Mouse (Mus musculus) left cerebral cortex, postnatal 4 days (tissue): ENCODE measurements around the gene Emc8. TPM values are rescaled to one million over a fixed set of nuclear protein-coding genes. Genes with fewer than 3 reads are reported as not detected.

Experiments
- DNase-seq: peaks from one replicate; pipeline ENCODE4 v3.0.0-alpha.2; 2022
- intact Hi-C: fragments of 180-260 bp; cut with DNase I; formaldehyde crosslinking; loops from one replicate; pipeline ENCODE4 v1.15.1; 2025
- total RNA-seq, 2 experiments: library from RNA; stranded (reverse); gene quantifications; 2 replicates each; pipeline ENCODE4 v1.2.3; 2021

Emc8 gene
- total RNA-seq, 2 experiments from 2014 or later: 68.7 to 69.7 TPM

DNA sequence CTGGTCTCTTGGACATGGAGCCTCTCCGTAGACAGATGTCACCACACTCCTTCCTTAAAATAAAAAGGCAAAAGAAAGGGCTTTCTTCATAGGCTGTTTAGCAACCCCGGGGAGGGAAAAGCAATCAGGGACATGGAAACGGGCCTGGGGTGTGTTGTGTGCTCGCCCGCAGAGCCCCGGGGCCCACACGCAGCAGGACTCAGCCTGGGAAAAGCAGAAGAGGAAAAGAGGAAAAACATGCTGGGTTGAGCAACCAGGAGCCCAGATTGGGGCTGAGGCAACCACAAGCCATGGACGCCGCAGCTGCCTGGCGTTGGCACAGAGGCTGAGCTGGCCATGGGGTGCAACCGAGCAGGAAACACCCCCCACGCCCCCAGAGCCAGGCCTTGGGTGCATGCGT lies 17.7 kb upstream of the Emc8 start:
- no peak for DNase-seq
- intact Hi-C loops: no loop called here

DNA sequence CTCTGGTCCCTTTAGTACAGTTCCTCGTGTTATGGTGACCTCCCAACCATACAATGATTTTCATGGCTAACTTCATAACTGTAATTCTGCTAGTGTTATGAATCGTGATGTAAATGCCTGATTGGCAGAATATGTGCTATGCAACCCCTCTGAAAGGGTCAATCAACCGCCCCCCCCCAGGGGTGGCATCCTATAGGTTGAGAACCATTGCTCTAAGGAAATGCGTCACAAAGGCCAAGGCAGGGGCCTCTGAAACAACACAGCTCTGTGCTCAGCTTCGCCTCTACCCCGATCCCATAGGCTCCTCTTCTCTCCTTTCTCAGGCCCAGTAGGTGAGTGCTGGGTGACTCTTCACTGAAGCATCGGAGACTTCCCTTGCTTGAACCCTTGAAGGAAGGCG lies 17.2 kb upstream of the Emc8 start:
- intact Hi-C loops: no loop called here
- DNase-seq: no peak

DNA sequence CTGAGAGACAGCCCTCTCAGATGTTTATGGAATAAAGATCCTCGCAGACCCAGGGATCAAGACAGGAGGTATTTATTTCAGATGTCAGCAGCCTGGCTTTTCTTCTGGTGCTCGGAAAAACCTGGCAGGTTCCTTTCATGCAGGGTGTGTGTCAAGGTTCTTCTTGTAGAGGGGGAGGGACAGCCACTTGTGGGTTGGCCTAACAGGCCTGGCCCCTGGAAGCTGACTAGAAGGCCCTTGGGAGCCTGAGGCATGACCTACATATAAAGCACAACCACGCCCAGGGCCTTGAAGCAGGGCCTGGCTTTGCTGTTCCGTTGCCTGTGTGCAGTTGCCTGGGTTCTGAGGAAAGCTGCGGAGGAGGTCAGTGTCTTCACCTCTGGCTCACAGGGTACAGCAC lies 16.7 kb upstream of the Emc8 start:
- intact Hi-C loops: no loop called here
- DNase-seq: no peak

DNA sequence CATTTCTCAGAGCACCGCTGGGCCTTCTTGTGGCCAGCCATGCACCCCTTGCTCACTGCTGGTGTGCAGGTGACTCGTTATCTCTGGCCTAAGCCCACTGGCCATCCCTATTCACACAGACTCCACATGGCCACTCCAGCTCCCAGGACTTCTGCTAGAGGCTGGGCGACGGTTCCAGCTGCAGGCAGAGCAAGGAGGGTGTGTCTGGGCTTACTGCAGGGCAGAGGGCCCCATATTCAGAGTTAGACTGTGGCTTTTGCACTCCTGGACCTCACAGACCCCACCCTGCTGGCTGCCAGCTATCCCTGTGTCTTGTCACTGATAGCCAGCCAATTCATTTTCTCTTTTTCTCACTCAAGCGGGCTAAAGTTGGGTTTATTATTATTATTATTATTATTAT lies 15.7 kb upstream of the Emc8 start:
- no peak for DNase-seq
- intact Hi-C loops: loop anchor here (5.0 kb wide), 1 partner anchor 408 kb away; no protein-coding TSS in a partner anchor

DNA sequence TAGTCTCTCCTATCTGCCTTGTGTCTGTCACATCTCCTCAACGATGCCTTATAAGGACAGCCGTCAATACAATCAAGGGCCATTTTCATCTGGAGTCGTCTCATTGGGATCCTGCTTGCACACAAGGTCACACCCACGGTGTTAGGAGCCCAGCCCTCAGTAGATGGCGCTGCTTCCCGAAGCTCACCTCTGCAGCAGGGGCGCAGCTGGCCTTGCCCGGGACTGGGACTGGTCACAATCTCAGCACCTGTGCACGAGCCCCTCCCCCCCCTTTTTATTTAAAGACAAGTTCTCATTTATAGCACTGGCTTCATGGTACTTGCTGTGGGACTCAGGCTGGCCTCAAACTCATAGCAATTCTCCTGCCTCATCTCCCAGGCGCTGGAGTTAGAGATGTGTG lies 15.2 kb upstream of the Emc8 start:
- DNase-seq: peak; percentile 76
- intact Hi-C loops: loop anchor here (5.0 kb wide), 1 partner anchor 409 kb away; no protein-coding TSS in a partner anchor

DNA sequence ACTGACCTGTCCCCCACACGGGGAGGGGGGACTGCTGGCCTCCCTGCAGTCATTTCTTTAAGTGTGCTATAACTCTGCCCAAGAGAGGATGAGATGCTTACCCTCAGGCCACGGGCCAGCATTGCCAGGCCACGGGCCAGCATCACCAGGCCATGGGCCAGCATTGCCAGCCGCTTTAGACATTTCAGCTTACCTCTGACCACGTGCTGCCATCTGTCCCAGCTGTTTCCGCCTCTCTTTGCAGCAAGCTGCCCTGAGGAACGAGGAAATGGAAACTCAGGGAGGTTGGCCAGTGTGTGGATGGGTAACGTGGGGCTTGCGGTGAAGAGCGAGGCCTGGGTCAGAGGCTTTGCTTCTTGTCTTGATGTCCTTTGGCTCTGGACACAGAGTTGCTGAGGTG lies 12.7 kb upstream of the Emc8 start:
- no peak for DNase-seq
- intact Hi-C loops: loop anchor here (5.0 kb wide), 1 partner anchor 411 kb away; no protein-coding TSS in a partner anchor

DNA sequence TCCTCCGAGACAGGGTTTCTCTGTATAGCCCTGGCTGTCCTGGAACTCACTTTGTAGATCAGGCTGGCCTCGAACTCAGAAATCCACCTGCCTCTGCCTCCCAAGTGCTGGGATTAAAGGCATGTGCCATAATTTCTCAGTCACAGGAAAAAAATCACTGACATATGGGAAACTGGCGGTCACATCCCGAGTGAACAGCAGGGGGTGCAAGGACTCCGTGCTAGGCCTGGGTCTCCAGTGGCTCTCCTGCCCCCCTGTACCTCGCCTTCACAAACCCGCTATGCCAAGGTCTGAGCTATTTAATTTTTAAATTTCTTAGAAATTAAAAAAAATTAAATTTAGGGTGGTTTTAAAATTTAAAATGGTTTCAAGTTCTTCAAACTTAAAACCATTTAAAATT lies 12.0 kb upstream of the Emc8 start:
- peak; percentile 57 for DNase-seq
- intact Hi-C loops: loop anchor here (5.0 kb wide), 1 partner anchor 412 kb away; no protein-coding TSS in a partner anchor

DNA sequence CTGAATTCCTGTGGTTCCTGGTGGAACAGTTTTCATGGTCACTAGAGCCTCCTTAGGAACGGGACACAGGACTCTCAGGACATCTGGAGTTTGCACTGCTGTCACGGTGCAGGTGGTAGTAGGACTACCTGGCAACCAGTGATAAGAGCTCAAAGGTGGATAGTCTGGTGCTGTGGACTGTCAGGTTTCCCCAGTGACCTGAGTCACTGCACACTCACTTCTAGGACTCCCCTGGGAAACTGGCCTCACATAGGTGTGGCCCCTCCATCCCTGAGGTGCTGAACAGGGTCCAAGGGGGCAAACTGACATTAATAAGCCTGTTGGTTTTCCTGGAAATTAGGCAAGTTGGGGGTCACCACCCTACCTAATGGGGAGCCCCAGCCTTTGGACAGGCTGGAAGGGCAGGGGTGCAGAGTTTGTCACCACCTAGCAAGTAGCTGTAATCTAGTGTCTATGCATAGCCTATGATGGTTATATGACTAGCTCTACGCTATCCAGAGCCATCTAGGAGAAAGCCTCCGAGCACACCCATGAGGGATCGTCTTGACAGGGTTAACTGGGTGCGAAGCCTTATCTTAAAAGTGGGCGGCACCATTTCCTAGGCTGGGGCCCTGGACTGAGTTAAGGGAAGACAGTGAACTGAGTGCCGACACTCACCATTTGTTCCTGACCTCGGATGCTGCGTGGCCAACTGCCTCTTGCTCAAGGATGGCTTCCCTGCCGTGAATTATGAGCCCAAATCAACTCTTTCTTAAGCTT lies 11.4 kb upstream of the Emc8 start:
- no peak for DNase-seq
- intact Hi-C loops: loop anchor here (2.0 to 5.0 kb wide), 2 partner anchors 117 to 412 kb away; no protein-coding TSS in a partner anchor

DNA sequence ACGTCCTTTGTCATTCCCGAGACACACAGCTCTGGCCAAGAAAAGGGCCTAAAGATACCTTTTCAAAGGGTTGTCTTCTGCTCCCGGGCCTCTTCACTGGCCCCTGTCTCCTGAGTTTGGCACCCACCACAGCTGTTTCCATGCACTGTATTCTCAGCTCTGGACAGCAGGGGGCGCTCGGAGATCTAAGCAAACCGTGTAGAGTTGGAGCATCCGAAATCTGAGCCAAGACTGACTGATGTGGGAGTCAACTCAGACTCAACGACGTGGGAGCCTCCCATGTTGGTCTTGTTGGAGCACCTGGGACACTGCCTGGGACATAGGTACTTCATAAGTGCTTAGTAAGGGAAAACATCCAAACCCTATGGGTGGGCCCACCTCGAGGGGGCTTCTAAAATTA lies 10.1 kb upstream of the Emc8 start:
- DNase-seq: peak; percentile 93
- intact Hi-C loops: loop anchor here (2.0 kb wide), 1 partner anchor 118 kb away; no protein-coding TSS in a partner anchor

DNA sequence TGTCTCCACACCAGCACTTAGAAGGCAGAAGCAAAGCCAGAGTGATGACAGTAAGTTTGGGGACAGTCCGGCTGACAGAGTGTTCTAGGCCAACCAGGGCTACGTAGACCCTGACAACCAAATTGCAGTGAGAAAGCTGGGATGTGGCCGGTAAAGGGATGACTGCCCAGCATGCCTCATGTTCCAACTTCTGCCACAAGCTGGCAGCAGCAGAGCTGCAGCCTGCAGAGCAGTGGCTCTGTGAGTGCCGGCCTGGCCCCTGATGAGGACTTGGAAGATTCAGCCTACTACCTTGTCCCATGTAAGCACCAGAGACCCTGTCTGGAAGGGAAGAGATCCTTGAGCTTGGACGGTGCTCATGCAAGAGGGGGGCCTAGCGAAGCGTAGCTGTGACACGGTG lies 7.3 kb upstream of the Emc8 start:
- intact Hi-C loops: no loop called here
- DNase-seq: no peak

DNA sequence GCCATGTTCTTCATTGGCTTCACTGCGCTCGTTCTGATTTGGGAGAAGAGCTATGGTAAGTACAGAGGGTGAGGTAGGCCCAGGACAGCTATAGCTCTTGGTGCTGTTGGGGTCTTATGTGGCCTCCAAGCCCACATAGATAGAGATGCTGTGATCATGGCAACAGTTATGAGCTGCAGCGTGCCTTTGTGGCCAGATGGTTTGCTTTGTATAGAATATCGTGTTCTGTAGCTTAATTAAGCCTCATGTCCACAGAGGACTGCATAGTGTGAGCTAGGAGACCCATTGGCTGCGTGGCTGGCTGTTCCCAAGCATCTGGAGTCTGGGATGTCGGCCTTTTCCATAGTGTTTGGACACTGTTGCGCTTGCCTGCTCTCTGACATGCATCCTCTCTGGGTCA lies 4.9 kb upstream of the Emc8 start:
- intact Hi-C loops: no loop called here

DNA sequence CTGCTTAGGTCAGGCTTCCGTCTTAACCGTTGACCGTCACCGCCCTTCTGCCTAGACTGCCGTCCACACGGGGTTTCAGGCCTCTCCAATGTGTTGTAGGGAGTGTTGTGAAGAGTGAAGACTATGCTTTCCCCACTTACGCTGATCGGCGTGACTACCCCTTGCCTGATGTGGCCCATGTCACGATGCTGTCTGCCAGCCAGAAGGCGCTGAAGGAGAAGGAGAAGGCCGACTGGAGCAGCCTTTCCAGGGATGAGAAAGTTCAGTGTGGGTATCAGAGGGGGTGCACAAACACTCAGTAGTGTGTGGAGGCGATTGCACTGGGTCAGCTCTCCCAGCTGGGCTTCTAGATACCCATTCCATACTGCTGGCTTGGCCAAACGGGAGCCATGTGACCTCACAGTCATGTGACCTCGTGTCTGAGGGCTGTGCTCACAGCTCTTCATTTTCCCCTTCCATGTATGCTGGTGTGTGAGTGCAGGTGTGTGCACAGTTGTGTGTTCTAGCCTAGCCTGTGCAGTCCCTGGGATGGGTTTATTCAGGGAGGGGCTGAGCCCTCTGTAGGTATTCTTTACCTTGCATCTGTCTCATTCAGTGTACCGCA lies 4.4 kb upstream of the Emc8 start:
- intact Hi-C loops: no loop called here
- DNase-seq: no peak

More for the DNA sequence above, 4.9 kb upstream of the Emc8 start:
- no peak for DNase-seq

DNA sequence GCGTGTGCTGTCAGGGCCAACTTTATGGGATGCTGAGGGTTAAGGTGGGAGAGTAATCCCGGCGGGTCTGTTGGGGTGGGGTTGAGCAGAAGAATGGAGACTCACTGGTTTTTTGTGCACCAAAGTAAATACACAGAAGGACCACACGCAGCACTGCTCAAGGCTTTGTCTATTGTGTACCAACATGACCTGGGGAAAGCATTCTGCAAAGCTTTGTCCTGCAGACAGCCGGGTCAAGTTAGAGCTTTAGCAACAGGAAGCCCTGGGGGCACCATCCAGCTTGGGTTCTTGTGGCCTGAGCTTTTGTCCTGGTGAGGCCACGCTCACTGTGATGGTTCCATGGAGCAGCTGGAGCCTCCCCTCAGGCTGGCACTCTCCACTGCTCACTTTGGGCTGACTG lies 3.4 kb upstream of the Emc8 start:
- no peak for DNase-seq
- intact Hi-C loops: no loop called here

DNA sequence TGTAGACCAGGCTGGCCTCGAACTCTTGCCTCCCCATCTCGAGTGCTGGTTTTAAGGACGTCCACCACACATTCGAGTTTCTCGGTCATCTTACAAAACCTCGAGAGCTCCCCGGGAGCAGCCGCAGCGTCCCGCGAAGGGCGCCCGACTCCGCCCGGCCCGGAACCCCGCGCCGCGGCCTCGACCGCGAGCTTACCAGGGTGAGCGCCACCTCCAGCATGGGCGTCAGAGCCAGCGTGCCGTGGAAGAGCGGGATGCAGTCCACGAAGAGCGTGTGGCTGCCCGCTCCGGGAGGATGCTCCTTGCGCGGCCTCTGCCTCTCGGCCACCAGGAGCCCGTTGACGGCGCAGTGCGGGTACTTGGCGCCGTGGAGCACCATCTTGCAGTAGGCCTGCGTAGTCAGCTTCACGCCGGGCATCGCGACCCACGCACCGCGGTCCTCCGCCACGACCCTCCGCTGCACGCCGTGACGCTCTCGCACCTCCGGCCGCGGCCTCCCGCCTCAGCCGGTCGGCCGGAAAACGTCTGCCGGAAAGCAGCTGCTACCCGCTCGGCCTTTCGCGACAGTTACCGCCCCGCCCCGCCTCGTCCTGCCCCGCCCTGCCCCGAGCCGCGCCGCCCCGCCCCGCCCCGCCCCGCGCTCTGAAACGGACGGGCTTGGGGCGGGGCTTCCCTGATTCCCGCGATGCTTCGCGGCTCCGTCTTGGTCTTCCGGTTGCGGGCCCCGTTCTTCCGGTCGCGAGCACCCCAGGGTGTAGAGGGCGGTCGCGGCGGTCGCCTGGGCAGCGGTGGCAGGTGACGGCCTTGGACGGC lies 606 bp downstream of the Emc8 start, which contains the start of the genes Gm27021 and Cox4i1:
Gm27021 (minus strand) TSS at position 519 of the 813 bp plus-strand sequence.
Cox4i1 (plus strand) TSS at position 662 of the 813 bp plus-strand sequence.
- DNase-seq: peak; percentile 97
- intact Hi-C loops: no loop called here

DNA sequence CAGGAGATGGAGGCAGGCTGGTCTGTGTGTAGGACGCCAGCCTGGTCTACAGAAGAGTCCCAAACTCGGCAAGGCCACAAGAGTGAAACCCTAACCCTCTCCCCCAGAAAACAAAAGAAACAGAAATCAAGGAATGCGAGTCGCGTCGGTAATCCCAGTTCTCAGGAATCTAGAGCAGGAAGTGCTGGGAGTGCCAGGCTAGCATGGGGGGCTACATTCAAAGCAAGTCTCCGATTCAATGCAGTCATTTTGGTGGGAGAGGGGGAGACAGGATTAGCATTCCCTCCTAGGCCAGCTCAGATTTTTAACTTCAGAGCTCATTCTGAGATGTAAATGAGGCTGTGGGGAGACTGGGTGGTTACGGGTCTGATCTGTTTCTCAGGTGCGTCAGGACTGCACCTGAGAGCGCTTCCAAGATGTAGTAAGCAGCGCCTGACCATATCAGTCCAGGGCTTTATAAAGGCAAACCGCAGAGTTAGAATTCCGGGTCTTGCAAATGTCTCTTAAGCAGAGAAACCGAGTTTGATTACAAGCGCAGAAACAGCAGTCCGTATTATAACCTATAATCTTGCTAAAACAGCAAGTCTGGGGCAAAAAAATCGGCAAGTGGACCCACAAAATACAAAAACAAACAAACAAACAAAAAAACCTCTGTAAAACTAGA lies 1.4 kb downstream of the Emc8 start:
- intact Hi-C loops: no loop called here
- no peak for DNase-seq

DNA sequence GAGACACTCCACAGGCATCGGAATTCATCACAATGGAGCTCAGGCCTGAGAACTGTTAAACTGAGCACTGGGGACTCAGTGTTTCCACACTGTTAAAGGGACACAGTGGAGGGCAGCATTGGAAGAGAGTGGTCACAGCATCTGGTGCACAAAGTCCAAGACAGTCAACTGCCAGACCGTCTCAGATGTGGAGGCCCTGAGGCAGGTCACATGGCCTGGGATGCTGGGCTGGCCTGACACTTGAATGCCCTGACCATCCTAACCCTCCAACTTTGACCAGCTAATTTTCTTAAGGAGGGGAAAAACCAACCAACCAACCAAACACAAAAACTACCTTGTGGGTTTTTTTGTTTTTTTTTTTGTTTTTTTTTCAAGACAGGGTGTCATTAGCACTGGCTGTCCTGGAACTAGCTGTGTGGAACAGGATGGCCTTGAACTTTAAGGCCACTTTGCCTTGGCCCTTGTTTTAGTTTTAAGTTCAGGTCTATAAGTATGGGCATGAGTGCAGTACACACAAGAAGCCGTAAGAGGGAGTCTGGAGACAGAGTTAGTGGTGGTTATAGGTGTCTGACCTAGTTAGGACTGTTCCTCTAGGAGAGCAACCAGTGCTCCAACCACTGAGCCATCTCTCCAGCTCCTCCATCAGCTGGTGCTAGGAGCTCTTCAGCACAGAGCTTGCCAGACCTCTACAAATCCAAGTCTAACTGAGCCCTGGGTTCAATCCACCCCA lies 2.5 kb downstream of the Emc8 start:
- DNase-seq: no peak
- intact Hi-C loops: no loop called here

DNA sequence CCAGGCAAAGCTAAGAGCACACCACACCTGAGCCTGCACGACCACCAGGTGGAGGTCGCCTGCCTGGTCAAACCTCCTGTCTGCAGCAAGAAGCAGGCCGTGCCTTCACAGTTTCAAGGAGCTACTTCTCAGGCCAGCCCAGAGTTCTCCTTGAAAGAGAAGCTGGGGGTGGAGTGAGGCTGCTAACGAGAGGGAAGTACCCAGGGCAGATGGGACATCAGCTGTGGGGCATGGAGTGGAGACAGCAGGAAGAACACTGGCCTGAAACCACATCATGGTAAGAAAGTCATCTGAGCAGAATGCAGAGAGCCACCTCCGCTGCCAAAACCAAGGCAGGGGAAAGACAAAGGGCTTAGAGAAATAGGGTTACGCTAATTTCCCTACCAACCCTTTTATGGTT lies 3.8 kb downstream of the Emc8 start:
- intact Hi-C loops: no loop called here
- peak; percentile 50 for DNase-seq

DNA sequence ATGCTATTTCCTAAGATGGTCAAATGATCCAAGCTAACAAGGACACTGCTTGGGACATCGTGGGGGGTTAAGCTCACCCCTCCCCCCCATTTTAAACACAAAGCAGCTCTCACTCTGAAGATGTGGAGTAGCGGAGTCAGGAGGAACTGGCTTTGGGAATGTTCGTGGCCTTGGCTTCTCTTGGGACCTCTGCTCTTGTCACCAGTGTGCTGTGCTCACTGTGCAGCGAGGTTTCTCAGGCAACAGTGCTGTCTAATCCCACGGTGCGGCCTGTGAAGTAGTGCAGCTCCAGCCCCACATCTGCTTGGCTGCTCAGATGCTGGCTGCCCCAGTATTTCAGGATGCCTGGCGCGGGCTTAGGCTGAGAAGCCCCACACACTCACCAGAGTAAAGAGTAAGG lies 11.0 kb downstream of the Emc8 start:
- DNase-seq: no peak
- intact Hi-C loops: no loop called here

DNA sequence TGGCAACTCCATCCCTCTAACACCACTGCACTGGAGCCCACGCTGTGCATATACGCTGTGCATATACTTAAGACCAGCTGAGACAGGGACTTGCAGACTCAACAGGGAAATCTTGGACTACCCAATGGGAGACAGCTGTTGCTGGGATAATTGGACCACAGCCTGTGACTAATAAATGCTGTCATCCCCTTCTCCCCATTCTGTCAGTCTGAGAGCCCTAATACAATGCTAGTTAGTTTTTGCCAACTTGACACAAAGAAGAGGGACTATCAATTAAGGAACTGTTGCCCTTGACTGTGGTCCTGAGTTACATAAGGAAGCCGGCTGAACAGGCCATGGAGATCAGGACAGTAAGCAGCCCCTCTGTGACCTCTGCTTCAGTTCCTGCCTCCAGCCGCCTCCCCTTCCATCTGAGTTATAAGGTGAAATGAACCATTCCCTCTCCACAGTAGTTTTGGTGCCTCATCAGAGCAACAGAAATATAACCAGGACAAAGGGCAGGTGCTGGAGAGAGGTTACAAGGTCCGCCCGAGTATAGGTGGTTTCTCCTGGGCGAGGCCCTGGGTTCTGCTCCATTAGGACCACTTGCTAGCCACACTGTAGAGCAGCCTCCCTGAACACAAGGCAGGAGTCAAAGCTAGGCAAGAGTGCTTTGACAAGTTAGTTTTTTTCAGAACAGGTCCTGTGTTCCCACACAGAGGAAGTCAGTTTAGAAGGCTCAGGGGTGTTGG lies 11.9 kb downstream of the Emc8 start:
- intact Hi-C loops: no loop called here
- no peak for DNase-seq
